Mouse (Mus musculus) kidney, postnatal 14 days (tissue): ENCODE results near the gene Iqgap1.

ENCODE experiments used
- DNase-seq: peaks from one replicate; pipeline ENCODE4 v3.0.0; 2022; ENCODE audit warnings: mixed read lengths

The Iqgap1 gene

GRCm38 (mm10) chr7:80825843-80826403, at the start of gene Iqgap1:
Iqgap1 (minus strand) TSS chr7:80825974.
- DNase-seq, result no peak

GRCm38 (mm10) chr7:80873631-80874030, 47.9 kb upstream of the Iqgap1 start:
- no peak for DNase-seq

GRCm38 (mm10) chr7:80873038-80873437, 47.3 kb upstream of the Iqgap1 start:
- DNase-seq, result no peak

- peak; percentile 45 for DNase-seq
These were observed 42.9 kb upstream of the Iqgap1 start for GRCm38 (mm10) chr7:80868686-80869085.

GRCm38 (mm10) chr7:80866514-80867147, 40.9 kb upstream of the Iqgap1 start:
- peak; percentile 58 for DNase-seq

GRCm38 (mm10) chr7:80865521-80865920, 39.7 kb upstream of the Iqgap1 start:
- DNase-seq, result no peak

- DNase-seq, result peak; percentile 44
These were observed 39.1 kb upstream of the Iqgap1 start for GRCm38 (mm10) chr7:80864831-80865230.

- no peak for DNase-seq
These were observed 38.4 kb upstream of the Iqgap1 start for GRCm38 (mm10) chr7:80864151-80864550.

GRCm38 (mm10) chr7:80863520-80863919, 37.7 kb upstream of the Iqgap1 start:
- no peak for DNase-seq

GRCm38 (mm10) chr7:80862475-80862874, 36.7 kb upstream of the Iqgap1 start:
- DNase-seq, result no peak

- DNase-seq, result peak; percentile 94
These were observed 35.0 kb upstream of the Iqgap1 start, which contains the start of gene Zscan2 for GRCm38 (mm10) chr7:80860729-80861274. Zscan2 (plus strand) TSS chr7:80860920.

GRCm38 (mm10) chr7:80860227-80860626, 34.5 kb upstream of the Iqgap1 start:
- DNase-seq, result peak; percentile 74

GRCm38 (mm10) chr7:80857181-80857580, 31.4 kb upstream of the Iqgap1 start:
- DNase-seq, result peak; percentile 88

GRCm38 (mm10) chr7:80855316-80855715, 29.5 kb upstream of the Iqgap1 start:
- DNase-seq, result no peak

- DNase-seq, result no peak
These were observed 27.4 kb upstream of the Iqgap1 start for GRCm38 (mm10) chr7:80853218-80853617.

- no peak for DNase-seq
These were observed 24.7 kb upstream of the Iqgap1 start for GRCm38 (mm10) chr7:80850520-80850919.

- peak; percentile 70 for DNase-seq
These were observed 23.9 kb upstream of the Iqgap1 start for GRCm38 (mm10) chr7:80849710-80850109.

GRCm38 (mm10) chr7:80849267-80849666, 23.5 kb upstream of the Iqgap1 start:
- DNase-seq, result no peak

- no peak for DNase-seq
These were observed 20.9 kb upstream of the Iqgap1 start for GRCm38 (mm10) chr7:80846709-80847108.

GRCm38 (mm10) chr7:80846280-80846678, 20.5 kb upstream of the Iqgap1 start:
- DNase-seq, result no peak

- no peak for DNase-seq
These were observed 20.0 kb upstream of the Iqgap1 start for GRCm38 (mm10) chr7:80845621-80846279.

- no peak for DNase-seq
These were observed 18.9 kb upstream of the Iqgap1 start for GRCm38 (mm10) chr7:80844691-80845090.

GRCm38 (mm10) chr7:80843910-80844640, 18.3 kb upstream of the Iqgap1 start:
- DNase-seq, result no peak
